Mouse (Mus musculus): Measurements from ENCODE around the gene Rwdd1. TPM values are rescaled to one million over a fixed set of nuclear protein-coding genes. Genes with fewer than 3 reads are reported as not detected.

Rwdd1 gene
- total RNA-seq, 4 experiments from 2014 or later, result 111 to 118 (median 114) TPM

Other genes with a start within 250 kb of the Rwdd1 start
- not detected for gene Sult3a2, start 232.9 kb downstream of the Rwdd1 start, total RNA-seq (2022)
- gene Sult3a1, start 161.9 kb downstream of the Rwdd1 start, total RNA-seq (2022), result not detected
- gene Rsph4a, start 114.5 kb downstream of the Rwdd1 start, total RNA-seq (2022), result not detected
- 1 to 10 TPM; 5.1 to 7.4 (median 6.4) TPM for gene Zup1, start 68.4 kb downstream of the Rwdd1 start, total RNA-seq (2022)
- gene Trappc3l, start 18.0 kb upstream of the Rwdd1 start, total RNA-seq (2022), result not detected
- gene Calhm4, start 24.7 kb upstream of the Rwdd1 start, total RNA-seq (2022), result not detected
- 1 to 10 TPM in 1 of 4 experiments, under 1 TPM in 3; 0.63 to 1.1 (median 0.81) TPM for gene Calhm5, start 76.9 kb upstream of the Rwdd1 start, total RNA-seq (2022)
- under 1 TPM in 2 of 4 experiments, not detected in 2; 0.24 to 0.26 TPM for gene Calhm6, start 108.4 kb upstream of the Rwdd1 start, total RNA-seq (2022)
- gene Dse, start 188.1 kb upstream of the Rwdd1 start, total RNA-seq (2022), result 1 to 10 TPM; 3.8 to 5.7 (median 4.9) TPM